Mouse (Mus musculus): ENCODE results near the gene Slc22a17.
A peak's percentile ranks its signal among the peaks of the same experiment; 100 is the strongest.

The Slc22a17 gene

GRCm38 (mm10) chr14:54894296-54895151 is 18.4 kb downstream of the Slc22a17 start:
- DNase-seq, result peak; percentile 63

GRCm38 (mm10) chr14:54893651-54894181 is 19.2 kb downstream of the Slc22a17 start:
- DNase-seq, result peak; percentile 100

GRCm38 (mm10) chr14:54892200-54892599 is 20.7 kb downstream of the Slc22a17 start, which contains the start of gene Pabpn1:
TSS of gene Pabpn1 (plus strand) at chr14:54892500.
- no peak for DNase-seq

GRCm38 (mm10) chr14:54885309-54885708 is 27.6 kb downstream of the Slc22a17 start:
- DNase-seq, result no peak

GRCm38 (mm10) chr14:54884022-54884712 is 28.8 kb downstream of the Slc22a17 start:
- no peak for DNase-seq

GRCm38 (mm10) chr14:54883154-54884021 is 29.5 kb downstream of the Slc22a17 start, which contains the start of the genes Bcl2l2 and Gm20521:
TSS of gene Bcl2l2 (plus strand) at chr14:54883377.
TSS of gene Gm20521 (plus strand) at chr14:54883441.
- peak; percentile 86 for DNase-seq

GRCm38 (mm10) chr14:54877048-54877715 is 35.8 kb downstream of the Slc22a17 start, which contains the start of gene Ppp1r3e:
TSS of gene Ppp1r3e (minus strand) at chr14:54877550.
- DNase-seq, result peak; percentile 74

DNA sequence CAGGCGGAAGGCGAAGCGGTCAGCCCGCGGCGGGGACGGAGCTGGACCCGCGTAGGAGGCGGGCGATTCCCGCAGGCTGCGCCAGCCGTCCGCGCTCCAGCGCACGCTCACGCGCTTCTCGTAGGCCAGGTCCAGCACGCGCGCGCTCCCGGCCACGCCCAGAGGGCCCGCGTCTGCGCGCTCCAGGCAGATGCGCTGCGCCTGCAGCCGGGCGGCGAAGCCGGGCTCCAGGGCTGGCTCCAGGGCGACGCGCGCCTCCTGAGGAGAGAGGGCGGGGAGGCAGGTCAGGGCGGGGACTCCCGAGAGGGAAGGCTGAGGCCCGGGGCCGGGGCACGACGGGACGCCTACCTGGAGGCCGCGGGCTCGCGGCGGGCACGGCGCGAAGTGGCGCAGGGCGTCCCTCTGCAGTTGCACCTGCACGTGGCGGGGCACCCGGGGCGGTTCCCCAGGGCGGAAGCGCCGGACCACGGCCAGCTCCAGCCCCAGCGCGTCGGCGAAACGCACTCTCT is 36.3 kb downstream of the Slc22a17 start:
- peak; percentile 92 for DNase-seq

DNA sequence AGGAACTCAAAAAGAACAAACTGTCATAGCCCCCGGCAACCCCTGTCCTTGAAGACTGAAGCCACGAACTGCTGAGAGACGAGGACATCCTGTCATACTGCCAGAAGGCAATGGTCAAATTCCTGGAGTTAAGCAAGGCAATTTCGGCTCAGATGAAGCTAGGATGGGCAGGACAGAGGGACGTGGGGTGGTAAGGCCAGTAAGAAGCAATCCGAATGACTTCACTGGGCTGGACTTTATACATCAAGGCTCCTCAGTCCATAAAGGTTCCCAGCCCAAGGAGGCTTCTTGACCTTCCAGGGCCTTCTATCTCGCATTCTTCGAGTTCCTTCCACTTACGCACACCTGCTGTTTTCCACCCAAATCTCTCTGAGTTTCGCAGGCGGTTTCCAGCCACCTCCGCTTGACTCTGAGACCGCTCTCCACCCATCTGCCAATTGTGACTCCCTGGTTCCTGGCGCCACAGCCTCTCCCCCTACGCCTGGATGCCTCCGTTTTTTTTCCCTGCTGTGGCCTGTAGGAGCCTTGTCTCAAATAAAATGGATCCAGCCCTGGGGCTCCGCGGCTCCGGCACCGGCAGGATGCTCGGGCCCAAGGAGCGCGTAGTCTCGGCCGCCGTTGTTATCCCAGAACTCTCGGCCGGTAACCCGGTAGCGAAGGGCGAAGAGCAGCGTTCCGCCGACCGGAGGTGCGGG is 36.9 kb downstream of the Slc22a17 start:
- peak; percentile 54 for DNase-seq

- no peak for DNase-seq
Measured at GRCm38 (mm10) chr14:54874165-54874564, 38.8 kb downstream of the Slc22a17 start.

GRCm38 (mm10) chr14:54870861-54871260 is 42.1 kb downstream of the Slc22a17 start, which contains the start of gene Homez:
TSS of gene Homez (minus strand) at chr14:54870961.
- DNase-seq, result no peak

- no peak for DNase-seq
Measured at GRCm38 (mm10) chr14:54868026-54868425, 44.9 kb downstream of the Slc22a17 start.

GRCm38 (mm10) chr14:54866936-54867335 is 46.0 kb downstream of the Slc22a17 start:
- no peak for DNase-seq

GRCm38 (mm10) chr14:54866268-54866667 is 46.7 kb downstream of the Slc22a17 start:
- no peak for DNase-seq

GRCm38 (mm10) chr14:54865626-54866025 is 47.3 kb downstream of the Slc22a17 start:
- no peak for DNase-seq

DNA sequence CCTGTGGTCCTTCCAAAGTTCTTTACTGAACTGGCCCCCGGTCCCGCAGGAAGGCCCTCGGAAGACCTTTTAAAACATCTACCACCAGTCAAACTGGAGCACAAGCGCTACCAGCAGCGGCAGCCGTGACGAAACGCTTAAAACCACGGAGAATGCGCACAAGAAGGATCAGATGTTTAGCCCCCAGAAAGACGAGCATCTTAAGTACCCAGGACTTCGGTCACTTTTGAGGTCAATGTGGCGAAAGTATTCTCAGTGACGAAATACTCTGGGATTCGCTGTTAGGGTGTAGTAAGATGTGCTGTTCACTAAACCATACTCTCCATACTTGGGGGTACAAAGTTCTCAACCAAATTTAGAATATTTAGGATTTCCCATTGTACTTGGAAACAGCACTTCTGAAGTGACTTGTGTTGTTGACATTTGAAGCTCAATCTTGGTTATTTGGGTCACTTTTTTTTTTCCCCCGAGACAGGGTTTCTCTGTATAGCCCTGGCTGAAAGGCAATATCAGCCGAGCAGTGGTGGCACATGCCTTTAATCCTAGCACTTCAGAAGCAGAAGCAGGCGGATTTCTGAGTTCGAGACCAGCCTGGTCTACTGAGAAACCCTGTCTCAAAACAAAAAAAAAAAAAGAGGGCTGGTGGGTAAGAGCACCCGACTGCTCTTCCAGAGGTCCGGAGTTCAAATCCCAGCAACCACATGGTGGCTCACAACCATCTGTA is 48.5 kb downstream of the Slc22a17 start:
- no peak for DNase-seq

DNA sequence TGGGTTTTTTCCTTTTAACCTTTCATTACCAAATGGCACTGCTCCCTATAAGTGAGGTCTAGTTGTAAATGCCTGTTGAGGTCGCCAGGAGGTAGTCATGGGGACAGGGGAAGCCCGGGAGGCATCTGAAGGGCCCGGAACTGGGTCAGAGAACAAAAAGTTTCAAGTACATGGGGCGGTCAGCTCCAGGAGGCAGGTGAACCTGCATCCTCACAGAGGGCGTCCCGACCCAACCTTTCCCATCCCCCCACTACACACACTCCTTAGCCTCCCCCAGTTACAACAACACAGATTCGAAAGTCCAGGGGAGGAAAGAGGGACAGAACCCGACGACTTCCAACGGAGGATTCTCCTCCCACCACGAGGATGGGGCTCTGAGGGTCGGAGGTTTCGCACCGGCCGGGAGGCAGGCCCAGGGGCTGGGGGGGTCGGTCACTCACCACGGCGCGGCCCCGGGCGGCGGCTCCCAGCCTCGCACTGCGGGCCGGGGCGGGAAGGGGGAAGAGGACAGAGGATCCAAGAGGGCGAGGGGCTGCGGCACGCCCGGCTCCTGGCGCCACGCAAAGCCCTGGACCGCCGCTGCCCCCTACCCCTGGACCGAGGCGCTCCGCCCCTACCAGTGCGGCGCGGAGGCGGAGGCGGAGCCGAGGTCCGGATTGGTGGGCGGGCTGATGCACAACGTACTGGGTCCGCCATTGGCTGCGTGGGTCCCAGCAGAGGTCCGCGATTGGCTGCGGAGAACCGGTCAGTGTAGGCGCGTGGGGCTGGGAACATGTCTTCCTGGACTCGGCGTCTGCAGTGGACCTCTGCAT is 49.2 kb downstream of the Slc22a17 start:
- peak; percentile 94 for DNase-seq

- DNase-seq, result peak; percentile 73
Measured at GRCm38 (mm10) chr14:54860511-54860910, 52.4 kb downstream of the Slc22a17 start.

DNA sequence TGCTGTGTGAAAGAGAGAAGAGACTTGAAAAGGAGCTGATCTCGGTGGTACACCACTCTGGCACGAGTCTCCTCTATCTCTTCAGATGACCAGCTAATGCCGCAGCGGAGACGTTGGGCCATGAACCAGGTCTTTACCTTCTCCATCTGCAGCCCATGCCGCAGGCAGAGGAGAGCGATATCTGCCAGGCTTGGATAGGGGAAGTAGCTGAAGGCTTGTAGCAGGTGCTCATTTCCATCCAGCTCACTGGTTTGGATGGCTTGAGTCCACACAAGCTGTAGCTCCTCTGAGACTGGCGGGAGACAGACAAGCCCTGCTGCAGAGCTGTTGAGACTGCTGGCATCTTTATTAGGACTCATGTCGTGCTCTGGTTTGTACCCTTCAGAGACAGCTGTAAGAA is 55.0 kb downstream of the Slc22a17 start:
- no peak for DNase-seq
